Mouse (Mus musculus) kidney, postnatal 14 days (tissue): ENCODE results near the gene Tbc1d10b.
A peak's percentile ranks its signal among the peaks of the same experiment; 100 is the strongest.
"Not testable (repeated sequence)": the region's sequence is repeated elsewhere in the genome, so short reads cannot be mapped to it uniquely, and the experiment has no call there.

Experiments used
- DNase-seq: peaks from one replicate; pipeline ENCODE4 v3.0.0; 2022; ENCODE audit warnings: mixed read lengths

Gene Tbc1d10b

DNA sequence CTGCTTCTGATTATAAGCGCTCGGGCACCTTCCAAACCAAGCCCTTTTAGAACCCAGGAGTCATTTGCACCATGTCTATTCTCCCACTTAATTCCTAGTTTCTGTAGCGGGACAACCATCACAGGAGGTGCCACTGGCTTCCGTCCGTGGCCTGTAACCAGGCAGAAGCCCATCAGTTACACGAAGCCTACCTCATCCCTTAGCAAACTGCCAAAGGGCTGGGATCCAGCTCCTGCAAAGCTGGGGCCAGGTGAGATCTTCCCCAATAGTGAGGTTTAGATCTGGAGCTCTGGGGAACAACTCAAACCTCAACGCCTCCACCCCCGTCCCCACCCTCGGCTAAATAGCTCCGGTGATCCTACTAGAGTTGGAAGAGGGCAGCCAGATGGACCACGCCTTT lies 11.8 kb downstream of the Tbc1d10b start:
- DNase-seq = no peak

DNA sequence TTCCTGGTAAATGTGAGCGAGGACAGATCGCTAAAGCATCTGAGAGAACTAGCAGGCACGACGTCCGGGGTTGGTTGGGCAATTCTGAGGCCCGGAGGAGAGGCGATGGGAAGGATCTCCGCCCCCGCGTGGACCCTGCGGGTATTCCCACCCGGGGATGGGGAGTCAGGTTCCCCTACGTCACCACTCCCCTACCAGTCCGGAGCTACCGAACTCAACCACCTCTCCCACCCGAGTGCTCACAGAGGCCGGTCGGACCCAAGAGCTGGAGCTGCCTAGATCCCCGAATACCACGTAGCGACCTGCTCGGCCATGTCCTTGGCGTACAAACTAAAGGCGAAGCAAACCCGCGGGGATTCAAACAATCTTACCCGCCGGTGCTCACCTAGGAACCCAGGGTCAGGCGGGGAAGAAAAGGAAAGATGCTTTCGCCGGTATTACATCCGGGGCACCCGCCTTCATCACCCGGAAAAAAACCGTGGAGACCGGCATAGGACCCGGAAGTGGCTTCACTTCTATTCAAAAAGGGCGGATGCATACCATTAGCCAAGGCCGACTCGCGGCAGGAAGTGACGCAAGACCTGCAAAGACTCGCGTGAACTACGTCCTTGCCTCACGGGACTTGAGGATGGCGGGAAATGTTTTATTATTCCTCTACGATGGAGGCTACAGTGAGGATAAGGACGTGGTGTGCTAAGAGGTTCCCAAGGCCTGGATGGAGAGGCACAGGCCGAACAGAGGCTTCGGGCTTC lies 12.5 kb downstream of the Tbc1d10b start, which contains the start of gene Cd2bp2:
Cd2bp2 (minus strand) TSS at position 507 of the 752 bp plus-strand sequence.
- DNase-seq = peak; percentile 97

DNA sequence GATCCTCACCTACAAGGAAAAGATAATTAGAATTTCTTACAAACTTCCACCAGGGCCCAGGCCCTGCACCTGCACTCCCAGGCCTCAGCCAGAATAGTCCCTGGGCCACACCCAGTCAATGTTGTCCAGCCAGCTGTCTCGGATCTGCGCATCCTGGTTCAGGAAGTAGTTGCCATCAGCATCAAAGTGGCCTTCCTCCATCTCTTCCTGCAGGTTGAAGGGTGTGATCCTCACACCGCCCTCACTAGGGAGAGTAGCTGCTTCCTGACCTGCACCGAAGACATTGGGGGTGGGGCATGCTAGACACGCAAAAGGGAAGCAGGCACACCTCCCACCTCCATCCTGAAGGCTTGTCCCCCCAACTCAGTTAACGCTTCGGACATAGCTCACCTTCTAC lies 13.6 kb downstream of the Tbc1d10b start:
- DNase-seq = no peak

DNA sequence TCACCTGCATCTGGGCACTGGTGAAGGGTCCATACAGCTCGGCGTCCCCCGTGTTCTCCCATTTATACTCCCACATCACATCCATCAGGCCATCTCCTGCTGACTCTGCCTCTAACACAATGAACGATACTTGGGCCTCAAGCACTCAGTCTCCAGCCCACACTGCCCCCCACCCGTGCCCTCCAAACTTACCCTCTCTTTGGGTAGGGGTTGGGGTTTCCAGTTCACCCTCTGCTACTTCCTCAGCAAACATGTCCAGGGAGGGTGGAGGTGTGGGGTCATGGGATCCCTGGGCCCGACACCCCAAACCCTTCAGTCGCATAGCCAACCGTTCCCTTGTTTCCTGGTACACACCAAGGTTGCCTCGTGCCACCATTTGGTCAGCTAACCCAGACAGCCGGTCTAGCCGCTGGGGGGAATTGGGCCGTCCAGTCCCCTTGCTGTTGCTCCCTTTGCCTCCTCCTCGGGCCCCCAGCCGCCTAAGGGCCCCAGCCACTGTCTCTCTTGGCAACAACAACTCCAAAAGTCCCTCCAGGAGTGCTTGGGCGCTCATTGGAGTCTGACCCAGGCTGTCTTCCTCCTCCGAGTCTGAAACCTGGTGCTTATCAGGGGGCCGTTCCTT lies 14.1 kb downstream of the Tbc1d10b start:
- DNase-seq = no peak

DNA sequence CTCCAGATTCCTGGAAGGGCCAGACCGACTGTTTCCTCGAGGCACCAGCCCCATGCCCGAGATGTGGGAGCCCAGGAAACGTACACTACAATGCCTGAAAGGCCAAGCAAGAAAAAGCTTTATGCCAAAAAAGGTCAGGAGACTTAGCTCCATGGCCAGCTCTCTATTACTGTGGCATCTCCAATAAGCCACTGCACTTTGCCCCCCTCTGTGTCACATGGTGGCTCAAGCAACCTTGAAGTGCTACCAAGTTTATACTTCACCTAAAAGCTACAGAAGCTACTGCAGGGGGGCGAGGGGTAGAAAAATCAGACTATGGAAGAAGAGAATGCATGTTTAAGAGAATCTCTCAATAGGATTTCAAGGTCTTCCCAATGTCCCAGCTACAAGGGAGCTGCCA lies 15.3 kb downstream of the Tbc1d10b start:
- DNase-seq = peak; percentile 60

DNA sequence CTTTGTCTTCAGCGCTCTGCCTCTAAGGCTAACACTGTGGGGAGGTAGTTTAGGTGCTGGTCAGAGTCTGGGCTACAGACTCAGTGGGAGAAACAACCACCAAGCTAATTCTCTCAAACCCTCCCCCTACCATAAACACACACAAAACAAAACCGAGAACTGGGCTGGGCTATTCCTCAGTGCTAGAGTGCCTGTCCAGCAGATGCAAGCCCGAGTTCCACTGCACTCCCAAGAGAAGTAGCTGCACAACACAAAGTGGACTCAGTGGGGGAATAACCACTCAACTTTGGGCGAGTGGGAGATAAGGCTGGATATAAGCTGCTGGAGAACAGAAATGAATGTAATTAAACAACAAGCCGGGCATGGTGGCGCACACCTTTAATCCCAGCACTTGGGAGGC lies 17.6 kb downstream of the Tbc1d10b start:
- DNase-seq = no peak

DNA sequence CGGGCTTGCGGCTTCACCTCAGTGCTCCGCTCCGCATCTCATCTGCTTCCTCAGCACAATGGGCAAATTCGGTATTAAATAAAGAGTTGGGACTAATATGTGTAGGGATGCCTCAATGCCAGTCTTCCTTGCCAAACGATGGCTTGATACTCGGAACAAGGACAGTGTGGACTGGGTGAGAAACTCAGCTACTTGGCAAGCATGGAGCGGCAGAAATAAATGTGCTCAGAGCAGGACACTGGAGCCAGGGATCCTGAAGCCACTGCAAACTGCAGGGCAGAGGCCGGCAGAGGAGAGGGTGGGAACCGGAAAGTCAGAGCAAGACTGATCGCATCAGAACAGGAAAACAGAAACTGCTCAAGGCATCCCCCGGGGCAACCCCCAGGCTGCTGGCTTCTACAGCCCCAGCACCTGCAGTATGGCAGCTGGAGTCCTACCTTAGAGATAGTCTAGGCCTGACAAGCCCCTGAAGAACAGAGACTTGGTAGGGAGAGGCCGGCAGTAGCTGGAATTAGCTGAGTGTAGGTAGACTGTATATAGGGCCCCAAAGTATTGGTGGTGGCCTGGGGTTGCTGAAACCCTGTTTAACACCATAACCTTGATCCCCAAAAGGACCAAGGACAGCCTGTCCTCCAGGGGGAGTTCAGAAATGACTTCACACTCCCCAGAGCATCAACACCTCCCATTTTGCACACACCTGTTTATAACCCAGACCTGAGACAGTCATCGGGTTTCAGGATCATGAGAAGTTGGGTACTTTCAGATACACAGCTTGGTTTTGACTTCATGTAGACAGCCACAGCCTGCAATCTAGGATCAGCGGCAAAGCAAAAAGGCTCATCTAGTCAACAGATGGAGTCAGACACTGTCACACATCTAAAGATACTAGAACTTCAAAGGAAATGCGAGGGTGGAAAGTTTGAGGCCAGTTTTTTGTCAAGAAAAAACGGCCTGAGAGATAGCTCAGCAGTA lies 19.7 kb downstream of the Tbc1d10b start:
- DNase-seq = no peak

DNA sequence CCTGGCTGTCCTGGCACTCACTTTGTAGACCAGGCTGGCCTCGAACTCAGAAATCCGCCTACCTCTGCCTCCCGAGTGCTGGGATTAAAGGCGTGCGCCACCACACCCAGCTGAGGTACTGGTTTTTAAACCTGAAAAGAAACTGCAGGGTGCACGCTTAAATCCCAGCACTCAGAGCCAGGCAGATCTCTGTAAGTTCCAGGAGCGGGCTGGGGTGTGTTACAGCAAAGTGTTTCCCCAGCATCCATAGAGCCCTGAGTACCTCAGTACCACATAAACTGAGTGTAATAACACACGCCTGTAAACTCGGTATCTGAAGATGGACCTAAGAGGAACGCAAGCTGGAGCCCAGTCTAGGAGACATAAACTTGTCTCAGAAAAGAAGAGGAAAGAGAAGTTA lies 20.9 kb downstream of the Tbc1d10b start:
- no peak for DNase-seq

DNA sequence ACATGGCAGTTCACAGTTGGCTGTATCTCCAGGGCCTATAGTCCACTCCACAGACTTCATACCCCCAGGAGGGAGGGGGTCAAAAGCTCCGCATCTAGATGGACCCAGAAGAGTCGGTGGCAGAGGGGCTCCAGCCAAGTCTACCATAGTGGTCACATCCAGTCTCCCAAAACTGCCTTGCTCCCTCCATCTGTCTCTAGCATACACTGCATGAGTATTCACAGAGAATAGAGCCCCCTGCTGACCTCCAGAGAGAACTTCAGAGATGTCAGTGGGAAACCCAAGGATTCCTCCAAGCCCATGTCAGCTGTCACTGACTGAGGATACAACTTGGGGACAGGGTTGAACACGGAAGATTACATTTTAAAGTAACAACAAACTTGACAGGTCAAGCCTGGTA lies 22.7 kb downstream of the Tbc1d10b start:
- DNase-seq = peak; percentile 34

DNA sequence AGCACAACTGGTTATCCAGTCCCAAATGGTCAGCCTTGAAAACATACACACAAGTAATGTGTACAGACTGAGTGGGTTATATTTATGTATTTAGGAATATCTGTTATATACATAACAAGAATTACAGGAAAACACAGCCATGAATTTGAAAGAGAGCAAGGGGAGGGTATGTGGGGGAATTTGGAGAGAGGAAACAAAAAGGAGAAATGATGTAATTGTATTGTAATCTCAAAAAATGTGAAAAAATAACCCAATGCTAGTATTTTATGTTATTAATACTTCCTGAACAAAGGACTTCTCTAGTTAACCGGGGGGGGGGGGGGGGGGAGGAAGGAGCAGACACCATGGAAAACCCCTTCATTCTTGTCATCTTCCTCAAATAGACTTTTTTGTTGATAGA lies 23.5 kb downstream of the Tbc1d10b start:
- DNase-seq = no peak

DNA sequence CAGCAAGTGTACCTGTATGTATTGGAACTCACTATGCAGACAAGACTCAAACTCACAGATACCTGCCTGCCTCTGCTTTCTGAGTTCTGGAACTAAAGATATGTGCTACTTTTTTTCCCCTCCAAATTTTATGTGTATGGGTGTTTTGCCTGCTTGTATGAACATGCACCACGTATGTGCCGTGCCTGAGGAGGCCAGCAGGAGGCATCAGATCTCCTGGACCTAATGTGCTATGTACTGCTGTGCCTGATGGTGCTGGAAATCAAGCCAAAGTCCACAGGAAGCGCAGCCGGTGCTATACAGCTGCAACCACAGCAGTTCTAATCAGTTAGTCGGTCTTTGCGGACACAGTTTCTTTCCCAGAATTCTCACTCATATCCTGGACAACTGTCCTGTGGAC lies 24.4 kb downstream of the Tbc1d10b start:
- DNase-seq = no peak

DNA sequence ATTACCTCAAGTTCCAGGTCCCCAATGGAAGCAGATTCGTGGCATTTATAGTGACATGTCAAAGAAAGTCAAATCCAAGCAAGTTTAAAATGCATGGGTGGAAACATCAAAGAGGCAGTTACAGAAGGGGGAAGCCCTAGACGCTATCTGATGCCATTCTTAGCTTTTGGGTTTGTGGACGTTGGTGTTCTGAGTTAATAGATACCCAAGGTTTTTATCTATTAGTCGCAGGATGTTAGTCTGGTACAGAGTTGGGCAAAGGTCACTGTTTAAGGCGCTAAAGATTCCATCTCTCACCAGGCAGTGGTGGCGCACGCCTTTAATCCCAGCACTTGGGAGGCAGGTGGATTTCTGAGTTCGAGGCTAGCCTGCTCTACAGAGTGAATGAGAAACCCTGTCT lies 24.9 kb downstream of the Tbc1d10b start:
- no peak for DNase-seq

DNA sequence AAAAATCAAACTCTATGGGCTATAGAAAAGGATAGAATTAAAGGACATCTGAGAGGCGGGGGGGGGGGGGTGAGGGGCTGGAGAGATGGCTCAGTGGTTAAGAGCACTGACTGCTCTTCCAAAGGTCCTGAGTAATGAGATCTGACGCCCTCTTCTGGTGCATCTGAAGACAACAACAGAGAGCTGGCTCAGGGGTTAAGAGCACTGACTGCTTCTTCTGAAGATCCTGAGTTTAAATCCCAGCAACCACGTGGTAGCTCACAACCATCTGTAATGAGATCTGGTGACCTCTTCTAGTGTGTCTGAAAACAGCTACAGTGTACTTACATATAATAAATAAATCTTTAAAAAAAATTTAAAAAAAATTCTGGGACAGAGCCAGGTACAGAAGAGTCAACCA lies 26.5 kb downstream of the Tbc1d10b start:
- DNase-seq = not testable (repeated sequence)

DNA sequence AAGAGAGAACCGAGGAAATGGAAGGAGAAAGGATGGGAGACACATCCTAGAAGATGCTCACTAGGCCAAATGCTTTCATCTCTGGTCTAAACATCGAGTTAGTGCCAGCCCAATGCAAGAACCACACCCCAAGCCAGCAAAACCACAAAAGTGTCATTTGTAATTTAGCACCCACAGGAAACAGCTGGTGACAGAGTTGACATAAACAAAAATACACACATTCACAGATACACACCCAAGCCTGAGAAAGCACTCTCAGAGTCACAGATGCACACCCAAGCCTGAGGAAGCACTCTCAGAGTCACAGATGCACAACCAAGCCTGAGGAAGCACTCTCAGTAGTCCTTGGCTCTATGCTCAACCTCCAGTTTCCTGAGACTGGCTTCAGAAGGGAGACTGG lies 27.5 kb downstream of the Tbc1d10b start:
- DNase-seq = no peak

DNA sequence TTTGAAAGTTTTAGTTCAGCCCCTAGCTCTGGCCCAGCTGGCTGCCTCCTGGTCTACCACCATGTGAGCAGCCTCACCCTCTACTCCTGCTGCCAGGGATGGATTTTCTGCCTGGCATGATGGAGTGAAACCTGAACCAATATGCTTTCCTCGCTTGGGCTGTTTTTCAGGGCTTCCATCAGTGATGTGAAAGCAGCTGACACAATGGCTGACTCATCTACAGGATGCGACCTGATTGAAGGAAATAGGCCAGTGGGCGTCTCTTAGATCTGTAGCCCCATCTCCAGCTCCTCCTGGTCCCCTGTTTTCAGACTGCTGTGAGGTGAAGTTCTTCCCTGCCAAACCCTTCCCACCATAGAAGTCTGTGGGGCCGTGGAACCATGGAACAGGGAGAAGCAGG lies 31.3 kb downstream of the Tbc1d10b start:
- no peak for DNase-seq

DNA sequence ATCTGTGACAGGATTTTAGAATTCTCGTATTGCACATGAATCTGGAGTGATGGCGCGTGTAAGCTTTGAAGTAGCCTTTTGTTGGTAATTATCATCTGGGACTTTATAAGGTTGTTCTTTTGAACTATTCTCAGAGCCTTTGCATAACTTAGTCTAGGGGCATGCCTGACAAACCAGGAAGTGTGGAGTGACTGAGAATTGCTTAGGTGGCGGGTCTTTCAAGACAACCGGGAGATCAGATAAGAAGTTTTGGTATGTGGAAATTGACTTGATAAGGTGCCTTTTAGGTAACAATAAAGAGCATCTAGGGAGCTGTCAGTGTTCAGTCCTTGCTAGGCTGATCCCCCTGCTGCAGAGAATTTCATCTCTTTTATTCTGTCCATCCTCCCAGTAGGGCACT lies 41.8 kb downstream of the Tbc1d10b start:
- DNase-seq = no peak

DNA sequence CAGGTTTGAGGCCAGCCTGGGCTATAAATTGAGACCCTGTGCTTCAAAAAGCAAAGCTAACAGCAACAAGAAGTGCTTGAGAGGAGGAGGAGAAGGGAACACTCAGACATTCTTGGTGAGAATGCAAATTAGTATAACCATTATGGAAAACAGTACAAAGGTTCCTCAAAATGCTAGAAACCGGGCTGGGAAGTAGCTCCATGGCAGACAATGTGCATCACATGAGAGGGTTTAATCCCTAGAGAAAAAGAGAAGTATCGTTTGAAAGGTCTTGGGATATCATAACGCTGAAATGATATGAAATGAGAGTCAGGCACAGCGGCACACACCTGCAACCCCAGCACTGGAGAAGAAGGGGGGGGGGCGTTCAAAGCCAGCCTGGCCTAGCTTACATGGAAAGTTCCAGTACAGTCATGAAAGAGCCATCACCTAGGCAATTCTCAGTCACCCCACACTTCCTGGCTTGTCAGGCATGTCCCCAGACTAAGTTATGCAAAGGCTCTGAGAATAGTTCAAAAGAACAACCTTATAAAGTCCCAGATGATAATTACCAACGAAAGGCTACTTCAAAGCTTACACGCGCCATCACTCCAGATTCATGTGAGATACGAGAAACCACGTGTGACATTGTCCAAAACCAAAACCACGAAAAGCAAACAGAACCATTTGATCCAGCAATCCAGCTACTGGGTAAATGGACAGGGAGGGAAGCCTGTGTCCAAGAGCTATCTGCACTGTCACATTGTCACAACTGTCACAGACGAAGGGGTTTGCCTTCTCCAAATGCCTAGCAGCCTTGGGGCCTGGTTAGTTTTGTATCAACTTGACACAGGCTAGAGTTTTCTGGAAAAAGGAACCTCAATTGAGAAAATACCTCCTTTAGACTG lies 42.4 kb downstream of the Tbc1d10b start:
- no peak for DNase-seq

DNA sequence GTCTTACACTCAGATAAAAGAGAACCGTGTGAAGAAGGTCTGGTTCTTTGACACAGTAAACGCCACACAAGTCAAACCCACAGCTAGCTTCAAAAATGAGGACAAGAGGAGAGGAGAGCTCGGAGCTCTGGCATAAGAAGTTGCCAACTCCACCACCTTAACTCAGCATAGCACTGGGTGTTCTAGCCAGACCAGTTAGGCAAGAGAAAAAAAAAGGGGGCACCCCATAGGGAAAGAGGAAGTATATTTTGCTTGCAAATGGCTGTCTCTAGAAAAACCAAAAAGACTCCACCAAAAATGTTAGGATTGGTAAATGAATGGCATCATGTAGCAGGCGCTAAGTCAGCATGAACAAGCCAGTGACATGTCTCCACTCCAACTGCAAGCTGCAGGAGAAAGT lies 44.3 kb downstream of the Tbc1d10b start:
- no peak for DNase-seq

DNA sequence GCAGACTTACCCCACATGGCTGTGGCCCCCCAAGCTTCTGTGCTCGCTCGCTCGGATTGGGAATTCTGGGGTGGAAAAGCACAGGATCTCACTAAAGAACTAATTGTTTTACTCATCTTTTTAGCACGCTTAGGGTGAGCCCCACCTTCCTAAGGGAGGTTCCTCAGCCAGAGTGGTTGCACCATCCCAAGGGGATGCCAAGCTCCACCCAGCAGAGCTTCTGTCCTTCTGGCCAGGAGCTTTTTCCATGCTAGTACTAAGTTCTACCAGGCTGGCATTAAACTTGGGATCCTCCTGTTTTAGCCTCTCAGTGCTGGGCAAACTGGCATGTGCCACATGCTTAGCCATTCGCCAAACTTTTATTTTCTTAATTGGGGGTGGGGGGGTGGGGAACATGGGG lies 45.7 kb downstream of the Tbc1d10b start:
- no peak for DNase-seq

DNA sequence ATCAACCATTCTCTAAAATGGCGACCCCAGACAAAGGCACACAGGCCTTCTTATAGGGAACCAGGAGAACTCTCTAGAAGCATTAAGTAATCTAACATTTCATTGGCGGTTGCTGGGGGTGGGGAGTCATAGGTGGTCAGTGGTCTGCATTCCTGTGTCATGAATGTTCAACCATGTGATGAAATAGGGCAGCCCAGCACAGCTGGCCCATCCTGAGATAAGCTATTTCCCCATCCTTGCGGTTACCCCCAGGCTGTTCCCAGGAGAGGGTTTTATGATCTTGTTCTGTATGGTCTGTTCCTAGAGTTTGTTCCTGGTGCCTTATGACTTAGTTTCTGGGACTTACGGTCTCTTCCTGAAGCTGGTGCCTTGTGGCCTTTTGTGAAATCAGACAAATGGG lies 50.7 kb downstream of the Tbc1d10b start:
- DNase-seq = no peak

DNA sequence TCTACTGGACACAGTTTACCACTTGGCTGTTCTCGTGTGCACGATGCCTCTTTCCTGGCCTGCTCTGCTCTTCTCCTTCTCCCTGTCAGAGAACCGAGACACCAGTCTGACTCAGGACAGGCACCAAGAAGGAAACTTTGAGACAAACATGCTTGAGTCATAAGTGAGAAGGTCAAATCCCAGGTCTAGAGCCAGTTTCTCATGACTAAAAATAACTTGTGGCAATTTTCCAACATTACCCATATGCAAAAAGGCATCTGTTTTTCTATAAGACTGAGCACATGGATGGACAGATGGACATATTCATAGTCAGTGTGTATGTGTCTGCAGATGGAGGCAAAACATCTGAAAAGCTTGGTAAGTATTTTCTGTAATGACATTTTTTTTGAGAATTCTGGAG lies 54.8 kb downstream of the Tbc1d10b start:
- DNase-seq = no peak

DNA sequence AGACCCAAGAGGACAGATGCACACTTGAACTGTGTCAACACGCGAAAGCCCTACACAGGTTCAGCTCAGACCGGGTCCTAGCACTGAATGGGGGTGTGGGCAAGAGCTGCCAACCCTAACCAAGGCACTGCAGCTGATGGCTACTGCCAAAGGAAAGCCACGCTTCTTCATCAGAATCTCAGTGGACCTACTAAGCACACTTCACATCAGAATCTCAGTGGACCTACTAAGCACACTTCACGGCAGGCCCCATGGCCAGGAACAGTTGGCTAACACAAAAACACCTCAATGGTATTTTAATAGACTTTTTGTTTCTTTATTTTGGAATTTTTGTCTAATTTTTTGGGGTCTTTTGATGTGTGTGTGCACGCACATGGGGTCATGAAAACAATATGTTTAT lies 55.8 kb downstream of the Tbc1d10b start:
- no peak for DNase-seq

DNA sequence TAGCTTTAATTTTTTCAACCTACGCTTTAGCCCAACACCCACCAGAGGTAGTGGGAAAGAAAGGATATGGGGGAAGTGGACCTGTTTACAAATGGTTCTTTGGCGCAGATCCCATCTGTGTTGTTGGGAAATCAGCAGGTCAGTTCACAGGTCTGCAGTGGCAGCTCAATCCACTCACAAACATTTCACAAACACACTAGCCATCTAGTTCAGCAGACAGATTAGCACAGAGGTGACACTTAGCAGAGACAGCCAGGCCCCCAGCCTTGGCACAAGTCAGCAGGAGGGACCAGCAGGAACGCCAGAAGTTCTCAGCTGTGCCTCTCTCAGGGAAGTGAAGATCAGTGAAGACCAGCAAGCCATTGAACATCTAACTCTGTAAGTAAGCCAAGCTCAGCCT lies 60.4 kb downstream of the Tbc1d10b start:
- DNase-seq = no peak
